Mouse (Mus musculus) neural tube, embryonic 13.5 days (tissue): ENCODE data around the gene Capg. TPM values are rescaled to one million over a fixed set of nuclear protein-coding genes. Genes with fewer than 3 reads are reported as not detected.

ENCODE experiments used
- ATAC-seq: fragments of 200-750 bp; cut with Nextera tagmentation; 2 replicates; pipeline ENCODE4 v1.8.0; 2017; ENCODE audit warnings: low read depth, mild to moderate bottlenecking, moderate TSS enrichment, moderate library complexity
- H3K27ac ChIP-seq: fragments of 300-500 bp; sonication (generic); replicated peaks from 2 replicates; pipeline ENCODE4 v1.5.1; 2015; ENCODE audit warnings: moderate library complexity, mild to moderate bottlenecking, inconsistent platforms
- H3K27me3 ChIP-seq: fragments of 300-500 bp; sonication (generic); 2 replicates; pipeline ENCODE4 v1.6.1; 2015; ENCODE audit warnings: mild to moderate bottlenecking, inconsistent platforms
- H3K36me3 ChIP-seq: fragments of 300-500 bp; sonication (generic); 2 replicates; pipeline ENCODE4 v1.6.1; 2015; ENCODE audit warnings: mild to moderate bottlenecking, inconsistent platforms
- H3K4me1 ChIP-seq: fragments of 300-500 bp; sonication (generic); replicated peaks from 2 replicates; pipeline ENCODE4 v1.6.1; 2015; ENCODE audit warnings: inconsistent platforms
- H3K4me2 ChIP-seq: fragments of 300-500 bp; sonication (generic); 2 replicates; pipeline ENCODE4 v1.6.1; 2015; ENCODE audit warnings: inconsistent platforms, mild to moderate bottlenecking, moderate library complexity
- H3K4me3 ChIP-seq: fragments of 300-500 bp; sonication (generic); 2 replicates; pipeline ENCODE4 v1.5.1; 2015; ENCODE audit warnings: mild to moderate bottlenecking, inconsistent platforms
- H3K9ac ChIP-seq: fragments of 300-500 bp; sonication (generic); 2 replicates; pipeline ENCODE4 v1.6.1; 2015; ENCODE audit warnings: moderate library complexity, mild to moderate bottlenecking, inconsistent platforms
- H3K9me3 ChIP-seq: fragments of 300-500 bp; sonication (generic); 2 replicates; pipeline ENCODE4 v1.6.1; 2016; ENCODE audit warnings: inconsistent platforms
- WGBS: fragments of 180-500 bp; shearing (Covaris S2); methylation state at CpG from one replicate; pipeline ENCODE4 v1.1.7; 2015; 5-methylcytosine and 5-hydroxymethylcytosine counted together
- polyA plus RNA-seq: library from polyadenylated mRNA; unstranded; fragments of >200 nt; fragmentation: Nextera tagmentation; extraction: Ambion mirVana; gene quantifications from 2 replicates; pipeline ENCODE4 v1.2.1, GENCODE M21; 2015

Capg gene
- polyA plus RNA-seq, 1 experiment from 2014 or later, result 12.9 TPM

- H3K4me2 ChIP-seq, result no peak overlapping the region
- no peak overlapping the region for H3K27ac ChIP-seq
- H3K9ac ChIP-seq, result no peak overlapping the region
- WGBS, result 76% methylated on average over 11 of the region's 11 CpGs
- H3K4me3 ChIP-seq, result no peak overlapping the region
- H3K9me3 ChIP-seq, result no peaks in the 10 kb centered on the region
- peaks cover 48% of the 10 kb centered on the region for H3K36me3 ChIP-seq
- H3K27me3 ChIP-seq, result no peaks in the 10 kb centered on the region
- no peaks in the 10 kb centered on the region for H3K4me1 ChIP-seq
- ATAC-seq, result no peak
Measured at GRCm38 (mm10) chr6:72581625-72582382, 37.6 kb downstream of the Capg start.

GRCm38 (mm10) chr6:72583211-72583839, 39.1 kb downstream of the Capg start:
- WGBS, result 87% methylated on average over 4 of the region's 4 CpGs
- no peaks in the 10 kb centered on the region for H3K9me3 ChIP-seq
- no peak for ATAC-seq

GRCm38 (mm10) chr6:72584154-72584553, 40.0 kb downstream of the Capg start:
- H3K27me3 ChIP-seq, result no peaks in the 10 kb centered on the region
- H3K9ac ChIP-seq, result no peak overlapping the region
- no peak for ATAC-seq
- H3K9me3 ChIP-seq, result no peaks in the 10 kb centered on the region
- H3K27ac ChIP-seq, result no peak overlapping the region
- no peak overlapping the region for H3K4me2 ChIP-seq
- no peak overlapping the region for H3K4me3 ChIP-seq
- H3K4me1 ChIP-seq, result no peaks in the 10 kb centered on the region
- WGBS, result 85% methylated on average over 11 of the region's 11 CpGs
- peaks cover 32% of the 10 kb centered on the region; the same call in 1 of the 2 replicates for H3K36me3 ChIP-seq

More at GRCm38 (mm10) chr6:72583211-72583839, 39.1 kb downstream of the Capg start:
- no peaks in the 10 kb centered on the region for H3K4me1 ChIP-seq
- H3K36me3 ChIP-seq, result peaks cover 41% of the 10 kb centered on the region; the same call in 1 of the 2 replicates
- H3K9ac ChIP-seq, result no peak overlapping the region
- no peak overlapping the region for H3K27ac ChIP-seq
- H3K4me2 ChIP-seq, result no peak overlapping the region
- H3K27me3 ChIP-seq, result no peaks in the 10 kb centered on the region
- H3K4me3 ChIP-seq, result no peak overlapping the region

GRCm38 (mm10) chr6:72586701-72587100, 42.5 kb downstream of the Capg start:
- 76% methylated on average over 3 of the region's 3 CpGs for WGBS
- H3K4me1 ChIP-seq, result no peaks in the 10 kb centered on the region
- H3K9me3 ChIP-seq, result no peaks in the 10 kb centered on the region
- no peak overlapping the region for H3K27ac ChIP-seq
- no peak overlapping the region for H3K4me3 ChIP-seq
- no peak for ATAC-seq
- H3K9ac ChIP-seq, result no peak overlapping the region
- peaks cover 21% of the 10 kb centered on the region; the same call in 1 of the 2 replicates for H3K36me3 ChIP-seq
- no peak overlapping the region for H3K4me2 ChIP-seq
- H3K27me3 ChIP-seq, result no peaks in the 10 kb centered on the region

GRCm38 (mm10) chr6:72588307-72588706, 44.1 kb downstream of the Capg start:
- Histone ChIP-seq H3K27ac (no peak overlapping the region), H3K4me2 (no peak overlapping the region), H3K4me1 (no peaks in the 10 kb centered on the region), H3K36me3 (peaks cover 25% of the 10 kb centered on the region; the same call in 1 of the 2 replicates), H3K27me3 (no peaks in the 10 kb centered on the region), H3K4me3 (no peak overlapping the region), H3K9ac (no peak overlapping the region), H3K9me3 (no peaks in the 10 kb centered on the region)
- no peak for ATAC-seq

GRCm38 (mm10) chr6:72590111-72590510, 45.9 kb downstream of the Capg start:
- H3K4me3 ChIP-seq, result no peak overlapping the region
- no peaks in the 10 kb centered on the region for H3K9me3 ChIP-seq
- no peak overlapping the region for H3K4me2 ChIP-seq
- H3K36me3 ChIP-seq, result peaks cover 20% of the 10 kb centered on the region; the same call in 1 of the 2 replicates
- no peaks in the 10 kb centered on the region for H3K27me3 ChIP-seq
- no peak overlapping the region for H3K9ac ChIP-seq
- H3K27ac ChIP-seq, result no peak overlapping the region
- ATAC-seq, result no peak
- no peaks in the 10 kb centered on the region for H3K4me1 ChIP-seq

GRCm38 (mm10) chr6:72593011-72593803, 49.0 kb downstream of the Capg start:
- 0 out of 2 replicates have a peak, but pooled peaks cover 4% of the 10 kb centered on the region for H3K36me3 ChIP-seq
- no peaks in the 10 kb centered on the region for H3K9me3 ChIP-seq
- no peak overlapping the region for H3K27ac ChIP-seq
- peaks cover 12% of the 10 kb centered on the region for H3K4me1 ChIP-seq
- H3K9ac ChIP-seq, result no peak overlapping the region
- H3K27me3 ChIP-seq, result no peaks in the 10 kb centered on the region
- no peak overlapping the region for H3K4me2 ChIP-seq
- H3K4me3 ChIP-seq, result no peak overlapping the region
- WGBS, result 80% methylated on average over 6 of the region's 6 CpGs
- ATAC-seq, result no peak

DNA sequence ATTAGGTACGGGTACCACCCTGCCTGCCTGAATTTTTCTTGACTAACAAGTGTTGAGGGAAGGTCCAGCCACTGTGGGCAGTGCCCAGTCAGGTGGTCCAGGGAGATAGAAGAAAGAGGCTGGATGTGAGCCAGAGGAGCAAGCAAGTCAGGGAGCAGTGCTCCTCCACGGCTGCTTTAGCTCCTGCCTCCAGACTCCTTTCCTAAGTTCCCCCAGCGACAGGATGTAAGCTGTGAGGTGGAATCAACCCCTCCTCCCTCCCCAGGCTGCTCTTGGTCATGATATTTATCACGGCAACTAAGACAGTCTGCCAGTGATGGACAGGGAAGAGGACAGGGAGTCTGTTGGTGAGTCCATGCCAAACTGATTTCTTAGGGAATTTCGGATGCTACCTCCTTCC, 49.7 kb downstream of the Capg start:
- WGBS, result 67% methylated on average over 5 of the region's 5 CpGs
- H3K4me2 ChIP-seq, result no peak overlapping the region
- H3K27ac ChIP-seq, result no peak overlapping the region
- H3K4me1 ChIP-seq, result peaks cover 16% of the 10 kb centered on the region
- 0 out of 2 replicates have a peak, but pooled peaks cover 4% of the 10 kb centered on the region for H3K36me3 ChIP-seq
- H3K9ac ChIP-seq, result no peak overlapping the region
- no peaks in the 10 kb centered on the region for H3K27me3 ChIP-seq
- H3K4me3 ChIP-seq, result no peak overlapping the region
- ATAC-seq, result no peak
- no peaks in the 10 kb centered on the region for H3K9me3 ChIP-seq

DNA sequence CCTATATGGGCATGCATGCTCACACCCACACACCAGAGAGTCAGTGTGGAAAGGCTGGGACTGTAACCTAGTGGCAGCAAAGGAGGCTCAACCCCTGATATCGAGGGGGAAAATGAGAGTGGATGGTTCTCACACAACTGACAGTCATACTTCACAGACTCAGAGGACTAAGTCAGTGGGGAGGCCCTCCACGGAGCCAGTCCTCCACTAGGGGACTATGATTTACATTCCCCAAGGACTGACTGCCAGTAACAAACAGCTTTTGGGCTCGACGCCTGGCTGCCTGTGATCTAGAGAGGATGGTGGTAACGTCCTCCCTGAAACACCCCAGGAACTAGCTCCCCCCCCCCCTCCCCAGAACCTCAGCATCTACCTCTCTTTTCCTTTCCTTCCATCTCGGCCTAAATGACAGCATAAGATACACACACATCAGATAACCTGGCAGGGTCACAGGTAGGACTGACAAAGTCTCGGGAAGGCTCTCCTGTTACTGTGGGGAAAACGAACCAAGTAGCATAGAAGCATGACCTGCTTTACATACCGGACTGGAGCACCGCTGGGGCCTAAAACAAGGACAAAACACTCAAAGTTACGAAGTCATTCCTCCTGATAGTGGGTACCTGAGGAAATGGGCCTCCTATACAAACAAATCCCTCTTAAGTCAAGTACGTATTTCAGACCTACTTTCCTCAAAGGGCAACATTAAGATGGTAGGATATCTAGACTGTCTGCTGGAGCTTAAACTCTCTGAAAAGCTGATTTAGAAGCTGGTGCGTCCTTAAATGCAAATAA, 53.1 kb downstream of the Capg start:
- ATAC-seq, result no peak
- peaks cover 19% of the 10 kb centered on the region for H3K4me1 ChIP-seq
- no peaks in the 10 kb centered on the region for H3K27me3 ChIP-seq
- peak overlapping the region; percentile 50 for H3K4me3 ChIP-seq
- peak overlapping the region; percentile 69 for H3K4me2 ChIP-seq
- no peak overlapping the region for H3K27ac ChIP-seq
- peak overlapping the region; percentile 75 for H3K9ac ChIP-seq
- no peaks in the 10 kb centered on the region for H3K9me3 ChIP-seq
- H3K36me3 ChIP-seq, result no peaks in the 10 kb centered on the region
- WGBS, result 45% methylated on average over 13 of the region's 13 CpGs

- Histone ChIP-seq H3K27me3 (no peaks in the 10 kb centered on the region), H3K9ac (peak within 1 kb of the TSS; percentile 75), H3K4me3 (peak within 1 kb of the TSS; percentile 50), H3K4me2 (peak within 1 kb of the TSS; percentile 69), H3K27ac (peak within 1 kb of the TSS; percentile 34), H3K36me3 (no peaks in the 10 kb centered on the region), H3K9me3 (no peaks in the 10 kb centered on the region), H3K4me1 (peaks cover 19% of the 10 kb centered on the region)
- peak; percentile 91 for ATAC-seq
- under 1% methylated on average over 38 of the region's 38 CpGs for WGBS
Measured at GRCm38 (mm10) chr6:72597956-72598753, 54.0 kb downstream of the Capg start, which contains the start of the genes Elmod3 and Retsat. TSS of gene Elmod3 (minus strand) at chr6:72598413. TSS of gene Retsat (plus strand) at chr6:72598475.
